Mouse (Mus musculus): ENCODE measurements around the gene C1qtnf1. TPM values are rescaled to one million over a fixed set of nuclear protein-coding genes. Genes with fewer than 3 reads are reported as not detected.

C1qtnf1 gene
- polyA plus RNA-seq, 1 experiment from 2014 or later = 7.1 TPM

GRCm38 (mm10) chr11:118428944-118429709, 1.1 kb downstream of the C1qtnf1 start:
- Histone ChIP-seq H3K4me2 (ENCODE audit: low read depth, low read length) (peak overlapping the region; percentile 56), H3K4me3 (ENCODE audit: low read length) (peak overlapping the region; percentile 39), H3K27me3 (replicated peaks; ENCODE audit: control insufficient read depth, insufficient read depth, low read length) (0 out of 2 replicates have a peak, but pooled peaks cover 2% of the 10 kb centered on the region), H3K9me3 (ENCODE audit: control insufficient read depth, low read length) (no peaks in the 10 kb centered on the region), H3K9ac (ENCODE audit: low read depth, low read length) (peak overlapping the region; percentile 59), H3K27ac (ENCODE audit: low read length) (peak overlapping the region; percentile 56), H3K4me1 (ENCODE audit: control insufficient read depth, insufficient read depth, low read length) (peaks cover 37% of the 10 kb centered on the region; the same call in 1 of the 2 replicates), H3K36me3 (ENCODE audit: control insufficient read depth, insufficient read depth, low read length) (no peaks in the 10 kb centered on the region)
- 46% methylated on average over 8 of the region's 8 CpGs for WGBS
- 0 out of 2 replicates have a peak, but pooled peaks have one; percentile 11 for ATAC-seq

- Histone ChIP-seq H3K9me3 (ENCODE audit: control insufficient read depth, low read length) (no peaks in the 10 kb centered on the region), H3K4me1 (ENCODE audit: control insufficient read depth, insufficient read depth, low read length) (peaks cover 37% of the 10 kb centered on the region; the same call in 1 of the 2 replicates), H3K27me3 (replicated peaks; ENCODE audit: control insufficient read depth, insufficient read depth, low read length) (0 out of 2 replicates have a peak, but pooled peaks cover 2% of the 10 kb centered on the region), H3K4me2 (ENCODE audit: low read depth, low read length) (no peak overlapping the region), H3K27ac (ENCODE audit: low read length) (no peak overlapping the region), H3K4me3 (ENCODE audit: low read length) (no peak overlapping the region), H3K36me3 (ENCODE audit: control insufficient read depth, insufficient read depth, low read length) (no peaks in the 10 kb centered on the region), H3K9ac (ENCODE audit: low read depth, low read length) (no peak overlapping the region)
- ATAC-seq = no peak
- WGBS = 23% methylated on average over 4 of the region's 4 CpGs
Measured at GRCm38 (mm10) chr11:118430291-118430885, 2.4 kb downstream of the C1qtnf1 start.

- H3K27me3 ChIP-seq (replicated peaks; ENCODE audit: control insufficient read depth, insufficient read depth, low read length) = 0 out of 2 replicates have a peak, but pooled peaks cover 2% of the 10 kb centered on the region
- H3K36me3 ChIP-seq (ENCODE audit: control insufficient read depth, insufficient read depth, low read length) = no peaks in the 10 kb centered on the region
- WGBS = 71% methylated on average over 16 of the region's 16 CpGs
- H3K4me3 ChIP-seq (ENCODE audit: low read length) = no peak overlapping the region
- H3K4me1 ChIP-seq (ENCODE audit: control insufficient read depth, insufficient read depth, low read length) = peaks cover 37% of the 10 kb centered on the region; the same call in 1 of the 2 replicates
- no peaks in the 10 kb centered on the region for H3K9me3 ChIP-seq (ENCODE audit: control insufficient read depth, low read length)
- no peak overlapping the region for H3K4me2 ChIP-seq (ENCODE audit: low read depth, low read length)
- H3K27ac ChIP-seq (ENCODE audit: low read length) = no peak overlapping the region; the same call in 1 of the 2 replicates
- ATAC-seq = no peak
- H3K9ac ChIP-seq (ENCODE audit: low read depth, low read length) = no peak overlapping the region
Measured at GRCm38 (mm10) chr11:118431100-118431948, 3.3 kb downstream of the C1qtnf1 start.

GRCm38 (mm10) chr11:118433398-118433868, 5.4 kb downstream of the C1qtnf1 start:
- H3K4me3 ChIP-seq (ENCODE audit: low read length) = peak overlapping the region; percentile 35
- H3K9me3 ChIP-seq (ENCODE audit: control insufficient read depth, low read length) = no peaks in the 10 kb centered on the region
- H3K4me1 ChIP-seq (ENCODE audit: control insufficient read depth, insufficient read depth, low read length) = peaks cover 35% of the 10 kb centered on the region
- no peaks in the 10 kb centered on the region for H3K36me3 ChIP-seq (ENCODE audit: control insufficient read depth, insufficient read depth, low read length)
- ATAC-seq = no peak
- peak overlapping the region; percentile 52 for H3K4me2 ChIP-seq (ENCODE audit: low read depth, low read length)
- H3K27ac ChIP-seq (ENCODE audit: low read length) = peak overlapping the region; percentile 10
- no peaks in the 10 kb centered on the region for H3K27me3 ChIP-seq (replicated peaks; ENCODE audit: control insufficient read depth, insufficient read depth, low read length)
- WGBS = 46% methylated on average over 10 of the region's 10 CpGs
- H3K9ac ChIP-seq (ENCODE audit: low read depth, low read length) = peak overlapping the region; percentile 57

- peak overlapping the region; percentile 10 for H3K27ac ChIP-seq (ENCODE audit: low read length)
- H3K9me3 ChIP-seq (ENCODE audit: control insufficient read depth, low read length) = no peaks in the 10 kb centered on the region
- no peak for ATAC-seq
- H3K4me1 ChIP-seq (ENCODE audit: control insufficient read depth, insufficient read depth, low read length) = peaks cover 37% of the 10 kb centered on the region
- no peaks in the 10 kb centered on the region for H3K36me3 ChIP-seq (ENCODE audit: control insufficient read depth, insufficient read depth, low read length)
- H3K4me2 ChIP-seq (ENCODE audit: low read depth, low read length) = peak overlapping the region; percentile 52
- H3K4me3 ChIP-seq (ENCODE audit: low read length) = peak overlapping the region; percentile 35
- peak overlapping the region; percentile 57 for H3K9ac ChIP-seq (ENCODE audit: low read depth, low read length)
- no peaks in the 10 kb centered on the region for H3K27me3 ChIP-seq (replicated peaks; ENCODE audit: control insufficient read depth, insufficient read depth, low read length)
- WGBS = 33% methylated on average over 13 of the region's 13 CpGs
Measured at GRCm38 (mm10) chr11:118434093-118434492, 6.1 kb downstream of the C1qtnf1 start.

- H3K36me3 ChIP-seq (ENCODE audit: control insufficient read depth, insufficient read depth, low read length) = no peaks in the 10 kb centered on the region
- H3K27me3 ChIP-seq (replicated peaks; ENCODE audit: control insufficient read depth, insufficient read depth, low read length) = no peaks in the 10 kb centered on the region
- ATAC-seq = no peak
- peaks cover 24% of the 10 kb centered on the region for H3K4me1 ChIP-seq (ENCODE audit: control insufficient read depth, insufficient read depth, low read length)
- H3K4me2 ChIP-seq (ENCODE audit: low read depth, low read length) = no peak overlapping the region
- H3K27ac ChIP-seq (ENCODE audit: low read length) = no peak overlapping the region
- WGBS = 46% methylated on average over 6 of the region's 6 CpGs
- H3K9me3 ChIP-seq (ENCODE audit: control insufficient read depth, low read length) = no peaks in the 10 kb centered on the region
- H3K4me3 ChIP-seq (ENCODE audit: low read length) = no peak overlapping the region
- H3K9ac ChIP-seq (ENCODE audit: low read depth, low read length) = no peak overlapping the region
Measured at GRCm38 (mm10) chr11:118436471-118436935, 8.5 kb downstream of the C1qtnf1 start.

- Histone ChIP-seq H3K4me1 (ENCODE audit: control insufficient read depth, insufficient read depth, low read length) (peaks cover 15% of the 10 kb centered on the region), H3K4me2 (ENCODE audit: low read depth, low read length) (no peak overlapping the region), H3K27ac (ENCODE audit: low read length) (peak overlapping the region; percentile 18; the same call in 1 of the 2 replicates), H3K4me3 (ENCODE audit: low read length) (no peak overlapping the region), H3K36me3 (ENCODE audit: control insufficient read depth, insufficient read depth, low read length) (no peaks in the 10 kb centered on the region), H3K9ac (ENCODE audit: low read depth, low read length) (no peak overlapping the region), H3K27me3 (replicated peaks; ENCODE audit: control insufficient read depth, insufficient read depth, low read length) (no peaks in the 10 kb centered on the region), H3K9me3 (ENCODE audit: control insufficient read depth, low read length) (no peaks in the 10 kb centered on the region)
- WGBS = 32% methylated on average over 11 of the region's 11 CpGs
- ATAC-seq = peak; percentile 47; the same call in 1 of the 2 replicates
Measured at GRCm38 (mm10) chr11:118438665-118439414, 10.8 kb downstream of the C1qtnf1 start.

- H3K9me3 ChIP-seq (ENCODE audit: control insufficient read depth, low read length) = no peaks in the 10 kb centered on the region
- no peak overlapping the region for H3K27ac ChIP-seq (ENCODE audit: low read length)
- 63% methylated on average over 13 of the region's 13 CpGs for WGBS
- no peaks in the 10 kb centered on the region for H3K36me3 ChIP-seq (ENCODE audit: control insufficient read depth, insufficient read depth, low read length)
- no peak overlapping the region for H3K4me2 ChIP-seq (ENCODE audit: low read depth, low read length)
- no peak overlapping the region for H3K4me3 ChIP-seq (ENCODE audit: low read length)
- no peak overlapping the region for H3K9ac ChIP-seq (ENCODE audit: low read depth, low read length)
- H3K27me3 ChIP-seq (replicated peaks; ENCODE audit: control insufficient read depth, insufficient read depth, low read length) = no peaks in the 10 kb centered on the region
- H3K4me1 ChIP-seq (ENCODE audit: control insufficient read depth, insufficient read depth, low read length) = peaks cover 10% of the 10 kb centered on the region
- peak; percentile 21; the same call in 1 of the 2 replicates for ATAC-seq
Measured at GRCm38 (mm10) chr11:118442691-118443090, 14.7 kb downstream of the C1qtnf1 start.

Data from intestine, embryonic 16.5 days (tissue).